8 mouse cellular contexts compared by ENCODE assay signal in genomic region chr10:82859533-82859915, GRCm38 (mm10). TPM values are rescaled to one million over a fixed set of nuclear protein-coding genes. Genes with fewer than 3 reads are reported as not detected.
A peak's percentile ranks its signal among the peaks of the same experiment; 100 is the strongest.
DNase-seq lines count a peak whose midpoint lies in the region; ATAC-seq and TF ChIP-seq lines count a peak whose summit lies in the region.

No protein-coding gene starts in this region.

- H3K4me2 ChIP-seq in hindbrain, embryonic 14.5 days (replicated peaks): peak overlapping the region; percentile 87
- H3K4me2 ChIP-seq in liver, embryonic 11.5 days: peak overlapping the region; percentile 86
- H3K4me2 ChIP-seq in myocyte (ENCODE audit: low read depth): peak overlapping the region; percentile 95

- peak overlapping the region; percentile 97 for H3K27ac ChIP-seq in forebrain, embryonic 10.5 days
- H3K27ac ChIP-seq in hindbrain, embryonic 14.5 days: peak overlapping the region; percentile 92
- peak overlapping the region; percentile 95 for H3K27ac ChIP-seq in liver, embryonic 11.5 days (ENCODE audit: low read depth, low read length)

- H3K9ac ChIP-seq in hindbrain, embryonic 14.5 days: peak overlapping the region; percentile 93
- H3K9ac ChIP-seq in liver, embryonic 11.5 days (ENCODE audit: low read depth, low read length): peak overlapping the region; percentile 87

- H3ac ChIP-seq in myocyte (ENCODE audit: control insufficient read depth, insufficient read length): peak overlapping the region; percentile 64

- WGBS in forebrain, embryonic 10.5 days: under 1% methylated on average over 8 of the region's 8 CpGs
- WGBS in hindbrain, embryonic 14.5 days: under 1% methylated on average over 8 of the region's 8 CpGs
- under 1% methylated on average over 8 of the region's 8 CpGs for WGBS in liver, embryonic 11.5 days

- peak; percentile 40; the same call in 1 of the 2 replicates for ATAC-seq in hindbrain, embryonic 14.5 days (ENCODE audit: low FRiP score)
- ATAC-seq in liver, embryonic 11.5 days (replicated peaks; ENCODE audit: low FRiP score): peak; percentile 65

- H3K9me3 ChIP-seq in forebrain, embryonic 10.5 days: no peaks in the 10 kb centered on the region
- H3K9me3 ChIP-seq in hindbrain, embryonic 14.5 days (ENCODE audit: control insufficient read depth, low read length): no peaks in the 10 kb centered on the region
- H3K9me3 ChIP-seq in liver, embryonic 11.5 days (ENCODE audit: control insufficient read depth, low read length): no peaks in the 10 kb centered on the region

- peak; percentile 33 for DNase-seq in spleen, adult 12 weeks (ENCODE audit: low spot score)
- no peak for DNase-seq in spleen, postnatal 14 days (ENCODE audit: low spot score in 2 of 2)
- DNase-seq in brain, embryonic 14.5 days (ENCODE audit: low read depth): peak; percentile 81
- peak; percentile 48 for DNase-seq in forebrain, embryonic 10.5 days (ENCODE audit: extremely low spot score, low spot score)
- DNase-seq in hindbrain, embryonic 14.5 days (ENCODE audit: low spot score): peak; percentile 55
- DNase-seq in liver, embryonic 11.5 days (ENCODE audit: low spot score): peak; percentile 50
- DNase-seq in T-cell, adult 2 months (ENCODE audit: low spot score): no peak

- H3K36me3 ChIP-seq in forebrain, embryonic 10.5 days (replicated peaks): peaks cover 26% of the 10 kb centered on the region
- peaks cover 10% of the 10 kb centered on the region for H3K36me3 ChIP-seq in hindbrain, embryonic 14.5 days (replicated peaks; ENCODE audit: control insufficient read depth, insufficient read depth)
- peaks cover 14% of the 10 kb centered on the region for H3K36me3 ChIP-seq in liver, embryonic 11.5 days (ENCODE audit: control insufficient read depth, insufficient read depth, low read length)
- peaks cover 7% of the 10 kb centered on the region for H3K36me3 ChIP-seq in myocyte (ENCODE audit: control insufficient read depth, insufficient read depth)

- peak overlapping the region; percentile 86 for H3K4me3 ChIP-seq in forebrain, embryonic 10.5 days
- peak overlapping the region; percentile 77 for H3K4me3 ChIP-seq in hindbrain, embryonic 14.5 days (replicated peaks; ENCODE audit: low read length)
- H3K4me3 ChIP-seq in liver, embryonic 11.5 days (ENCODE audit: low read depth, low read length): peak overlapping the region; percentile 81
- peak overlapping the region; percentile 54 for H3K4me3 ChIP-seq in myocyte

- TF ChIP-seq POLR2A in brain, embryonic 14.5 days (IDR thresholded peaks at IDR 0.05; ENCODE audit: borderline replicate concordance, extremely low read depth, insufficient read depth, insufficient read length, poor library complexity, severe bottlenecking): no peak
- no peak for TF ChIP-seq POLR2A in myocyte (IDR thresholded peaks at IDR 0.05; ENCODE audit: insufficient read length, low read depth)

- H3K79me2 ChIP-seq in myocyte (ENCODE audit: control insufficient read depth, insufficient read depth): peaks cover 46% of the 10 kb centered on the region

- peaks cover 50% of the 10 kb centered on the region for H3K4me1 ChIP-seq in forebrain, embryonic 10.5 days
- peaks cover 29% of the 10 kb centered on the region for H3K4me1 ChIP-seq in hindbrain, embryonic 14.5 days (replicated peaks; ENCODE audit: control insufficient read depth, insufficient read depth, low read length)
- H3K4me1 ChIP-seq in liver, embryonic 11.5 days (replicated peaks; ENCODE audit: control insufficient read depth, insufficient read depth, low read length): peaks cover 22% of the 10 kb centered on the region

- TF ChIP-seq CTCF in brain, embryonic 14.5 days (IDR thresholded peaks at IDR 0.05; ENCODE audit: borderline replicate concordance, extremely low read depth, insufficient read depth, insufficient read length): peak; percentile 13; the same call in 1 of the 2 replicates

- H3K27me3 ChIP-seq in forebrain, embryonic 10.5 days (ENCODE audit: poor library complexity, severe bottlenecking): no peaks in the 10 kb centered on the region
- H3K27me3 ChIP-seq in hindbrain, embryonic 14.5 days (ENCODE audit: control insufficient read depth, insufficient read depth, low read length): no peaks in the 10 kb centered on the region
- no peaks in the 10 kb centered on the region for H3K27me3 ChIP-seq in liver, embryonic 11.5 days (replicated peaks; ENCODE audit: control insufficient read depth, insufficient read depth, low read length)
- no peaks in the 10 kb centered on the region for H3K27me3 ChIP-seq in myocyte (ENCODE audit: control insufficient read depth, insufficient read depth, insufficient read length)

TF ChIP-seq in myocyte, 11 proteins besides CTCF, POLR2A, EP300 and RAD21:
- no peak for TF ChIP-seq REST (IDR thresholded peaks at IDR 0.05; ENCODE audit: insufficient read depth, insufficient read length)
- TF ChIP-seq MYOG (IDR thresholded peaks at IDR 0.05; ENCODE audit: control insufficient read depth in 1 of 3, insufficient read depth in 1 of 3, insufficient read length in 2 of 3, low read depth in 2 of 3): no peak
- no peak for TF ChIP-seq USF1 (IDR thresholded peaks at IDR 0.05; ENCODE audit: low read depth)
- no peak for TF ChIP-seq TCF12 (IDR thresholded peaks at IDR 0.05; ENCODE audit: insufficient read depth, poor library complexity, severe bottlenecking)
- TF ChIP-seq POLR2AphosphoS2 (IDR thresholded peaks at IDR 0.05; ENCODE audit: insufficient read length, low read depth): no peak
- no peak for TF ChIP-seq SRF (IDR thresholded peaks at IDR 0.05; ENCODE audit: control insufficient read depth, insufficient read length, low read depth)
- TF ChIP-seq TCF3 (IDR thresholded peaks at IDR 0.05; ENCODE audit: insufficient read length, low read depth): no peak
- no peak for TF ChIP-seq MYOD1 (IDR thresholded peaks at IDR 0.05; ENCODE audit: control insufficient read depth in 1 of 3, insufficient read length in 2 of 3, low read depth in 2 of 3)
- no peak for TF ChIP-seq CEBPB (IDR thresholded peaks at IDR 0.05; ENCODE audit: insufficient read depth, poor library complexity, severe bottlenecking)
- TF ChIP-seq MAX (IDR thresholded peaks at IDR 0.05; ENCODE audit: low read depth): no peak
- TF ChIP-seq E2F4 (IDR thresholded peaks at IDR 0.05; ENCODE audit: insufficient read depth): no peak

RNA-seq across cellular contexts. Expression of gene Eid3, which starts 6.9 kb away (rescaled TPM):
- polyA plus RNA-seq in brain, embryonic 14.5 days (2012; rRNA removed): 0.57 and 1.2 TPM in 2 replicates
- 0.57 and 0.66 TPM in 2 replicates for polyA plus RNA-seq in forebrain, embryonic 10.5 days (2016; fragmentation: Nextera tagmentation; extraction: Ambion mirVana)
- 0.88 TPM in 1 of 2 replicates, not detected in the other for polyA plus RNA-seq in hindbrain, embryonic 14.5 days (2014; fragmentation: Nextera tagmentation; extraction: Ambion mirVana)
- polyA plus RNA-seq in liver, embryonic 11.5 days (2014; fragmentation: Nextera tagmentation; extraction: Ambion mirVana): 0.45 and 0.75 TPM in 2 replicates
- 0.43 TPM for polyA plus RNA-seq in myocyte (2012; fragmentation: generic; extraction: Trizol)

RNA-seq across cellular contexts. Expression of gene Txnrd1, which starts 25.8 kb away (rescaled TPM):
- polyA plus RNA-seq in brain, embryonic 14.5 days (2012; rRNA removed): 105 and 115 TPM in 2 replicates
- 196 and 200 TPM in 2 replicates for polyA plus RNA-seq in forebrain, embryonic 10.5 days (2016; fragmentation: Nextera tagmentation; extraction: Ambion mirVana)
- polyA plus RNA-seq in hindbrain, embryonic 14.5 days (2014; fragmentation: Nextera tagmentation; extraction: Ambion mirVana): 124 and 126 TPM in 2 replicates
- 129 and 145 TPM in 2 replicates for polyA plus RNA-seq in liver, embryonic 11.5 days (2014; fragmentation: Nextera tagmentation; extraction: Ambion mirVana)
- polyA plus RNA-seq in myocyte (2012; fragmentation: generic; extraction: Trizol): 77.0 TPM

Comparison
In these comparisons a context has a peak if more than half of its experiments do, and no peak if none do; other contexts are left out.
1. DNase-seq: peak in spleen, adult 12 weeks (single experiment), brain, embryonic 14.5 days (single experiment), forebrain, embryonic 10.5 days (single experiment), hindbrain, embryonic 14.5 days (single experiment) and liver, embryonic 11.5 days (single experiment); none in spleen, postnatal 14 days (0 of 2) and T-cell, adult 2 months (single experiment).
2. Peak in every context shown above with its lines, with median percentiles within 50 percentile points of each other: H3K27ac ChIP-seq, H3K4me3 ChIP-seq and H3K4me2 ChIP-seq.